Mouse (Mus musculus) megakaryocyte, embryonic 14.5 days (primary cell): ENCODE measurements around the gene Cyp1b1.

Source experiments
- FLI1 ChIP-seq: IDR thresholded peaks from 2 replicates; pipeline ENCODE4 v1.6.1; 2012; ENCODE audit warnings: low read length, inconsistent platforms, mixed read lengths
- GATA1 ChIP-seq: IDR thresholded peaks from 3 replicates; pipeline ENCODE4 v1.6.1; 2012; ENCODE audit warnings: mixed read lengths, low read length, inconsistent platforms, borderline replicate concordance

DNA sequence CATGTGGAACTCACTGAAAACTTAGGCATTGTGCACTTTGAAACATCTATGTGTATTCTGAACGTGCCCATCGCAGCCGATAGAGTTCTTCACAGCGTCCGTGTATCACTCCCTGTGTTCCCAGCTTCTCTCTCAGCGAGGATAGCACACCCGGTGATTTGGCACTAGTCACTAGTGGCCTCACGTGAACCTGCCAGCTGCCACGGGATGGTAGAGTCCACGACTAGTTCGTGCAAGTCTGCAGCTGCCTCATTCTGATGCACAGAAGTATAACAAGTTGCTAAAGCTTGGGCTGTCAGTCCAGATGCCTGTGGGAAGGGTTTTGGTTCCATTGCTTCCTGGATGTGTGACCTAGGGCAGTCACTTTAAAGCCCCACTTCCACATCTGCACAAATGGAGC is 32.1 kb upstream of the Cyp1b1 start:
- no peak for TF ChIP-seq GATA1
- no peak for TF ChIP-seq FLI1
